In the genomic region with DNA sequence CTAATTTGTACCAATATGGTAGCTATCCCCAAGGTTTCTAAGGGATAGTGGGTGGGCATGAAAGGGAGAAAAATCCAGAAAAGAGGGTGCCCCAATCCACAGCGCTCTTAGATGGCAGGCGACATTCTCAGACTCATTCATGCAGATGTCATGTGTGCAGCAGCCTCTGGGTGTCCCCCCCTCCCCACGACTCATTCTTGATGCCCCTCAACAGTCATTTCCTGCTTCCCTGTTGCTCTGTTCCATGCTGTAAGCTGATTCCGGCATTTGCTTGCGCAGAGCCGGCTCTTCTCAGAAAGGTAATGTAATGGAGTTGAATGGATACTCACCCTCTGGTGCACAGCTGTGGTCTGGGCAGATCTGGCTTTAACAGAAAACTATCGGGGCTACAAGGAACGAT, we compare ENCODE assay signal across 17 mouse cellular contexts. TPM values are rescaled to one million over a fixed set of nuclear protein-coding genes. Genes with fewer than 3 reads are reported as not detected.
A peak's percentile ranks its signal among the peaks of the same experiment; 100 is the strongest.
DNase-seq lines count a peak whose midpoint lies in the region; ATAC-seq and TF ChIP-seq lines count a peak whose summit lies in the region.
"Had no signal": no experiment of that assay in that cellular context is flagged by ENCODE, and none has a peak within 500 bp of the region (broad histone marks: within the 10 kb centered on the region; RNA-seq: fewer than 3 reads in every experiment).

No protein-coding gene starts in this region.

- TF ChIP-seq RAD21 in CH12.LX (IDR thresholded peaks at IDR 0.05; ENCODE audit: low read depth, low read length), result peak; percentile 35

- H3K4me1 ChIP-seq in limb, embryonic 11.5 days (ENCODE audit: control insufficient read depth, insufficient read depth, low read length), result no peaks in the 10 kb centered on the region
- H3K4me1 ChIP-seq in limb, embryonic 10.5 days, result peaks cover 12% of the 10 kb centered on the region
- no peaks in the 10 kb centered on the region for H3K4me1 ChIP-seq in CH12.LX (ENCODE audit: control insufficient read depth in 1 of 2, insufficient read depth in 2 of 2)
- H3K4me1 ChIP-seq in embryonic facial prominence, embryonic 14.5 days (ENCODE audit: control insufficient read depth, insufficient read depth, low read length), result no peaks in the 10 kb centered on the region

- peaks cover 2% of the 10 kb centered on the region; the same call in 1 of the 2 replicates for H3K36me3 ChIP-seq in limb, embryonic 11.5 days (ENCODE audit: control insufficient read depth, insufficient read depth, low read length)
- peaks cover 14% of the 10 kb centered on the region; the same call in 1 of the 2 replicates for H3K36me3 ChIP-seq in limb, embryonic 10.5 days
- H3K36me3 ChIP-seq in CH12.LX (replicated peaks in 1 of 2; ENCODE audit: control insufficient read depth in 1 of 2, insufficient read depth in 1 of 2, low read length in 1 of 2), result peaks cover 0 to 13% of the 10 kb centered on the region in 2 experiments
- H3K36me3 ChIP-seq in embryonic facial prominence, embryonic 14.5 days (ENCODE audit: control insufficient read depth, insufficient read depth, low read length), result peaks cover 9% of the 10 kb centered on the region; the same call in 1 of the 2 replicates
- H3K36me3 ChIP-seq: hindbrain, embryonic 15.5 days; midbrain, embryonic 15.5 days had no signal

- TF ChIP-seq CTCF in CH12.LX (conservative IDR thresholded peaks at IDR 0.05 in 1 of 2, IDR thresholded peaks at IDR 0.05 in 1 of 2; ENCODE audit: low read depth in 2 of 2, low read length in 2 of 2), result peak in 1 of 2 experiments; percentile 37; a peak in 2 of 4 replicates

- TF ChIP-seq EP300 in CH12.LX (IDR thresholded peaks at IDR 0.05; ENCODE audit: low read length), result no peak

- H3K79me2 ChIP-seq in CH12.LX (replicated peaks; ENCODE audit: control insufficient read depth, extremely low read depth, insufficient read depth, poor library complexity, severe bottlenecking), result no peaks in the 10 kb centered on the region

- no peaks in the 10 kb centered on the region for H3K27me3 ChIP-seq in limb, embryonic 11.5 days (ENCODE audit: control insufficient read depth, insufficient read depth, low read length)
- no peaks in the 10 kb centered on the region for H3K27me3 ChIP-seq in limb, embryonic 10.5 days (ENCODE audit: low read depth, poor library complexity, severe bottlenecking)
- no peaks in the 10 kb centered on the region for H3K27me3 ChIP-seq in CH12.LX (replicated peaks)
- no peaks in the 10 kb centered on the region for H3K27me3 ChIP-seq in embryonic facial prominence, embryonic 14.5 days (replicated peaks; ENCODE audit: control insufficient read depth, insufficient read depth, low read length)
- H3K27me3 ChIP-seq: hindbrain, embryonic 15.5 days; midbrain, embryonic 15.5 days had no signal

- H3K9me3 ChIP-seq in limb, embryonic 11.5 days (ENCODE audit: control insufficient read depth, low read length), result no peaks in the 10 kb centered on the region
- H3K9me3 ChIP-seq in limb, embryonic 10.5 days (replicated peaks), result no peaks in the 10 kb centered on the region
- no peaks in the 10 kb centered on the region for H3K9me3 ChIP-seq in CH12.LX (replicated peaks; ENCODE audit: low read length)
- no peaks in the 10 kb centered on the region for H3K9me3 ChIP-seq in embryonic facial prominence, embryonic 14.5 days (ENCODE audit: control insufficient read depth, low read length)
- H3K9me3 ChIP-seq: hindbrain, embryonic 15.5 days; midbrain, embryonic 15.5 days had no signal

- no peak for ATAC-seq in limb, embryonic 11.5 days (ENCODE audit: insufficient number of reproducible peaks, low FRiP score, low TSS enrichment, low read depth)
- ATAC-seq in embryonic facial prominence, embryonic 14.5 days (ENCODE audit: low read depth), result peak; percentile 63; the same call in 1 of the 2 replicates
- ATAC-seq: midbrain, embryonic 15.5 days had no signal

- dilution Hi-C loops in CH12.LX (cut with MboI; ENCODE audit: extremely low pct_ligation_motif_present, extremely low pct_unique_long_range_greater_than_20kb, low sequenced_read_pairs), result no loop called here

- no peak overlapping the region for H3K4me3 ChIP-seq in limb, embryonic 11.5 days (ENCODE audit: low read depth, low read length)
- no peak overlapping the region for H3K4me3 ChIP-seq in limb, embryonic 10.5 days
- no peak overlapping the region for H3K4me3 ChIP-seq in CH12.LX (replicated peaks in 1 of 3; ENCODE audit: low read depth in 2 of 3, low read length in 2 of 3, poor library complexity in 1 of 3)
- no peak overlapping the region for H3K4me3 ChIP-seq in embryonic facial prominence, embryonic 14.5 days (ENCODE audit: low read depth, low read length)
- H3K4me3 ChIP-seq: hindbrain, embryonic 15.5 days; midbrain, embryonic 15.5 days had no signal

- peak; percentile 43 for DNase-seq in limb, embryonic 11.5 days (ENCODE audit: low spot score)
- DNase-seq in limb, embryonic 10.5 days (ENCODE audit: low spot score), result no peak
- DNase-seq in CH12.LX (ENCODE audit: extremely low read depth) (no peak), ES-CJ7 (ENCODE audit: low read depth, low spot score) (peak; percentile 31)
- peak; percentile 51 for DNase-seq in embryonic facial prominence, embryonic 14.5 days (ENCODE audit: low spot score)
- DNase-seq in right cerebral cortex, postnatal 10 days (ENCODE audit: low spot score in 2 of 2), result no peak
- no peak for DNase-seq in right cerebral cortex, adult 18-20 months
- DNase-seq: adrenal gland, postnatal 14 days; heart, adult 18-20 months; kidney, adult 8-10 months; layer of hippocampus, adult 9-11 months; lung, postnatal 10 days; thymus, postnatal 36 days had no signal

- H3K9ac ChIP-seq in limb, embryonic 11.5 days (ENCODE audit: low read length), result no peak overlapping the region
- no peak overlapping the region for H3K9ac ChIP-seq in CH12.LX (ENCODE audit: insufficient read depth, low read depth)
- H3K9ac ChIP-seq in embryonic facial prominence, embryonic 14.5 days (ENCODE audit: low read depth, low read length), result no peak overlapping the region
- H3K9ac ChIP-seq: hindbrain, embryonic 15.5 days; midbrain, embryonic 15.5 days had no signal

- WGBS in limb, embryonic 11.5 days, result 66% methylated on average over 8 of the region's 8 CpGs
- WGBS in limb, embryonic 10.5 days, result 77% methylated on average over 8 of the region's 8 CpGs
- WGBS in embryonic facial prominence, embryonic 14.5 days, result 48% methylated on average over 8 of the region's 8 CpGs

- no peak overlapping the region for H3K4me2 ChIP-seq in limb, embryonic 11.5 days (ENCODE audit: low read depth, severe bottlenecking)
- no peak overlapping the region for H3K4me2 ChIP-seq in CH12.LX (ENCODE audit: insufficient read depth, low read depth, poor library complexity, severe bottlenecking)
- no peak overlapping the region for H3K4me2 ChIP-seq in embryonic facial prominence, embryonic 14.5 days (ENCODE audit: low read depth, low read length)
- H3K4me2 ChIP-seq: hindbrain, embryonic 15.5 days; midbrain, embryonic 15.5 days had no signal

- H3K27ac ChIP-seq in limb, embryonic 11.5 days (replicated peaks; ENCODE audit: low read depth, low read length), result no peak overlapping the region
- no peak overlapping the region for H3K27ac ChIP-seq in limb, embryonic 10.5 days
- no peak overlapping the region for H3K27ac ChIP-seq in CH12.LX (ENCODE audit: insufficient read depth, low read depth)
- H3K27ac ChIP-seq in embryonic facial prominence, embryonic 14.5 days (replicated peaks; ENCODE audit: low read depth, low read length), result no peak overlapping the region
- H3K27ac ChIP-seq: hindbrain, embryonic 15.5 days; midbrain, embryonic 15.5 days had no signal

- in situ Hi-C loops in CH12.LX (cut with MboI; ENCODE audit: low pct_ligation_motif_present, low pct_unique_long_range_greater_than_20kb, low sequenced_read_pairs), result no loop called here

- no peak for TF ChIP-seq POLR2A in CH12.LX (IDR thresholded peaks at IDR 0.05; ENCODE audit: low read depth, low read length)

TF ChIP-seq in CH12.LX, 34 proteins besides CTCF, POLR2A, EP300 and RAD21:
- no peak for TF ChIP-seq MXI1 (IDR thresholded peaks at IDR 0.05; ENCODE audit: low read depth, low read length)
- no peak for TF ChIP-seq RCOR1 (conservative IDR thresholded peaks at IDR 0.05; ENCODE audit: low read depth, low read length)
- TF ChIP-seq GABPA (IDR thresholded peaks at IDR 0.05; ENCODE audit: insufficient replicate concordance, low read depth, low read length), result no peak
- TF ChIP-seq SMC3 (IDR thresholded peaks at IDR 0.05; ENCODE audit: low read depth, low read length), result 0 out of 2 replicates have a peak, but pooled peaks have one; percentile 16

RNA-seq across cellular contexts. Expression of gene Plekhs1, which starts 31.1 kb away (rescaled TPM):
- polyA plus RNA-seq in limb, embryonic 11.5 days (2014; fragmentation: Nextera tagmentation; extraction: Ambion mirVana), result 0.37 TPM in 1 of 2 replicates, not detected in the other
- 0.10 and 0.21 TPM in 2 replicates for polyA plus RNA-seq in limb, embryonic 10.5 days (2016; fragmentation: Nextera tagmentation; extraction: Ambion mirVana)
- total RNA-seq in CH12.LX (2012; rRNA removed), result not detected in 2 replicates
- total RNA-seq in CH12.LX (2014; rRNA removed), result not detected in 2 replicates
- polyA plus RNA-seq in CH12.LX (2012; ENCODE audit: insufficient read length, low read depth), result not detected in 2 replicates
- 0.81 and 0.86 TPM in 2 replicates for polyA plus RNA-seq in embryonic facial prominence, embryonic 14.5 days (2014; fragmentation: Nextera tagmentation; extraction: Ambion mirVana)
- total RNA-seq: common myeloid progenitor, adult 5-6 weeks; gastrocnemius, adult 18-20 months; heart, adult 18-20 months had no signal

RNA-seq across cellular contexts. Expression of gene Casp7, which starts 33.4 kb away (rescaled TPM):
- polyA plus RNA-seq in limb, embryonic 11.5 days (2014; fragmentation: Nextera tagmentation; extraction: Ambion mirVana), result 24.5 and 26.6 TPM in 2 replicates
- 19.3 and 24.5 TPM in 2 replicates for polyA plus RNA-seq in limb, embryonic 10.5 days (2016; fragmentation: Nextera tagmentation; extraction: Ambion mirVana)
- total RNA-seq in CH12.LX (2012; rRNA removed) (6.3 and 6.7 TPM in 2 replicates), CH12.LX (2014; rRNA removed) (8.8 and 11.8 TPM in 2 replicates)
- polyA plus RNA-seq in CH12.LX (2012; ENCODE audit: insufficient read length, low read depth), result 5.8 and 6.8 TPM in 2 replicates
- polyA plus RNA-seq in embryonic facial prominence, embryonic 14.5 days (2014; fragmentation: Nextera tagmentation; extraction: Ambion mirVana), result 21.5 and 21.7 TPM in 2 replicates

RNA-seq across cellular contexts. Expression of gene Nrap, which starts 40.5 kb away (rescaled TPM):
- polyA plus RNA-seq in limb, embryonic 11.5 days (2014; fragmentation: Nextera tagmentation; extraction: Ambion mirVana), result 0.21 TPM in 2 replicates
- 0.09 TPM in 1 of 2 replicates, not detected in the other for polyA plus RNA-seq in limb, embryonic 10.5 days (2016; fragmentation: Nextera tagmentation; extraction: Ambion mirVana)
- 0.88 and 1.5 TPM in 2 replicates for total RNA-seq in CH12.LX (2012; rRNA removed)
- 0.04 TPM in 1 of 2 replicates, not detected in the other for total RNA-seq in CH12.LX (2014; rRNA removed)
- 0.15 and 0.17 TPM in 2 replicates for polyA plus RNA-seq in CH12.LX (2012; ENCODE audit: insufficient read length, low read depth)
- polyA plus RNA-seq in embryonic facial prominence, embryonic 14.5 days (2014; fragmentation: Nextera tagmentation; extraction: Ambion mirVana), result 6.3 and 9.6 TPM in 2 replicates

Comparison
In these comparisons a context has a peak if more than half of its experiments do, and no peak if none do; other contexts are left out.
1. DNase-seq: peak in limb, embryonic 11.5 days (single experiment), ES-CJ7 (single experiment) and embryonic facial prominence, embryonic 14.5 days (single experiment); none in limb, embryonic 10.5 days (single experiment), CH12.LX (single experiment), right cerebral cortex, postnatal 10 days (0 of 2) and right cerebral cortex, adult 18-20 months (single experiment).